Mouse (Mus musculus) adrenal gland, postnatal 25 days (tissue): ENCODE measurements around the gene Syn2. TPM values are rescaled to one million over a fixed set of nuclear protein-coding genes. Genes with fewer than 3 reads are reported as not detected.
"Not testable (repeated sequence)": the region's sequence is repeated elsewhere in the genome, so short reads cannot be mapped to it uniquely, and the experiment has no call there.

Experiments
- DNase-seq: peaks from one replicate; pipeline ENCODE4 v3.0.0; 2021; ENCODE audit warnings: mixed read lengths
- total RNA-seq: library from RNA; stranded (reverse); gene quantifications from 2 replicates; pipeline ENCODE4 v1.2.3, GENCODE M21; 2021

The Syn2 gene
- total RNA-seq, 1 experiment from 2014 or later: 18.9 TPM

DNA sequence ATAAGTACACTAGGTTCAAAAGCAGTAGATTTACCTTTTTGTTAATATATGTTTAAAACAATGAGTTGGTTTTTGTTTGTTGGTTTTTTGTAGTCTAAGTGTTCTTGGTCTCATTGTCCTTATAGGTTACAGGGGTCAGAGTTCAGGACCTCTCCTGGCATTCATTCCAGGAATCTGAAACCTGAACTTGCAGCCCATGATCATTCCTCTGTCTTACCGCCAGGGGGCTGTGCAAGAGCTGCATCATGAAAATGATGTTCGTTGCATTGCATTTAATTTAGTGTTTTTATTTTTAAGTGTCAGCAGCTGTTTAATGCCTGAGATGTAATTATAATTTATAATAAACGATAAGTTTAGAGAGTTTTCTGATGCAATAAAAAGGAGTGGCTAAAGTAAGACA is 40.1 kb downstream of the Syn2 start:
- peak; percentile 4 for DNase-seq

DNA sequence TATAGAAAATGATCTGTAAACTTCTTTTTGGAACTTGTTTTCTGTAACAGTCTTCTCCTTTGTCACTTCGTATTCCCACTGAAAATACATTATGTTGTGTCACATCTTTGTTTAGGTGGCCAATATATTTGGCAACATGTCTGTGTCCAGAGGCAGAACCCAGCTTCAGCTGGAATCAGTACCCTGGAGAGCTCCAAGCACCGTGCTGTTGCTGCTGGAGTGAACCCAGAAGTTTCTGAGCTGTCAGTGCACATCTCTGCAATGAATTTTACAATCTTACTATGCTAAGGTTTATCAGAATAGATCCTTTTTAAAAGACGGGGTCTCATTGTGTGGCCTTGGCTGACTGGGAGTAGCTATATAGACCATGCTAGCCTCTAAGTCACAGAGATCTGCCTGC is 44.1 kb downstream of the Syn2 start:
- DNase-seq: peak; percentile 63

GRCm38 (mm10) chr6:115181094-115181493 is 46.4 kb downstream of the Syn2 start:
- no peak for DNase-seq

DNA sequence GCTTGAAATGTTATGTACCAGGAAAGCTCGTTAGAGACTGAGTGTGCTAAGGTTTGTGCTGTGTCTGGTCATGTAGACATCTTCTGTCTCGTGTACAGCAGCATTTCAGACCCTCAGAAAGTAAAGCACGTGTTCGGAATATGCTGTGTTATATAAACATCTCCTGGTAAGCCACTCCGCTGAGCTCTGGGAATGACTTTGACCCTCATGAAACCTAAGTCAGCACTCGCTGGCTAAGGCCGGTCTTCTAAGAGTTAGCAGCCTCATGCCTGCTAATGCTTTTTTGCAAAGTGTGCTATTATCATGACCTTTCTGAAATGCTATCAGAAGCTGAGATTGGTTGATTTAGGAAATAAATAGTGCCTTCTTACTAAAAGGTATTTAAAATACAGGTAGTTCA is 56.4 kb downstream of the Syn2 start:
- DNase-seq: no peak

GRCm38 (mm10) chr6:115200753-115201152 is 66.1 kb downstream of the Syn2 start:
- no peak for DNase-seq

- DNase-seq: no peak
These were observed 68.3 kb downstream of the Syn2 start for GRCm38 (mm10) chr6:115203029-115203428.

DNA sequence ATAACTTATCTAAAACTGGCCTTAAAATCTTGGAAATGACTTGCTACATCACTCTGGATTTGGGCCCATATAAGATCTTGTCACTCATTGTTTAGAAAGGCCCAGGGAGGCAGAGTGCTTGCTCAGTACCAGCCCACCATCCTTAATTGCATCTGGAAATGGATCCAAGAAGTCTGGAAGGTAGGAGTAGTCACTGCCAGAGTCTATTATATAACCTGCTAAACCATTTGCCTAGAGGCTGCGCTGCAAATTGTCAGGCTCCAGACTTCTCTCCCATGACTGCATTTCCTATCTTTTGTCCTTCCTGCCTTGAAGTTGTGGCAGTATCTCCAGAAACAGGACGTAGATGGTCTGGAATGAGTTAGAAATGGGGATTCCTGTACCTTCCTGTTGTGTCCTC is 75.5 kb downstream of the Syn2 start:
- no peak for DNase-seq

DNA sequence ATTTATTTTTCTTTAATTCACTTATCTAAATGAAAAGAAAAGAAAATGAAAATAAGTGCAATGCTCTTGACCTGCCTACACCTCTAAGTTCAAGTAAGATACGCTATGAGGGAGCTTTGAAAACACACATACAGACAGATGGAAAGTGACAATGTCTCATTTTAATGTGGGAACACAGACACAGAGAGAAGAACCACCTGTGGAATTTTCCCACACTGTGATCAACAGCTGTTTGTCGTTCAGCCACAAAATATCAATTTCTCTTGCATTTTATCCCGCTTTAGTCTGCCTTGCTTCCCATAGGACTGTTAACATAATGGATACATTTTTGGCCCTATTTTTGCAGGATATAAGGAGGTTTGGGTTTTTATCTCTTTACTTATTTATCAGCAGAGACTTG is 76.1 kb downstream of the Syn2 start:
- no peak for DNase-seq

DNA sequence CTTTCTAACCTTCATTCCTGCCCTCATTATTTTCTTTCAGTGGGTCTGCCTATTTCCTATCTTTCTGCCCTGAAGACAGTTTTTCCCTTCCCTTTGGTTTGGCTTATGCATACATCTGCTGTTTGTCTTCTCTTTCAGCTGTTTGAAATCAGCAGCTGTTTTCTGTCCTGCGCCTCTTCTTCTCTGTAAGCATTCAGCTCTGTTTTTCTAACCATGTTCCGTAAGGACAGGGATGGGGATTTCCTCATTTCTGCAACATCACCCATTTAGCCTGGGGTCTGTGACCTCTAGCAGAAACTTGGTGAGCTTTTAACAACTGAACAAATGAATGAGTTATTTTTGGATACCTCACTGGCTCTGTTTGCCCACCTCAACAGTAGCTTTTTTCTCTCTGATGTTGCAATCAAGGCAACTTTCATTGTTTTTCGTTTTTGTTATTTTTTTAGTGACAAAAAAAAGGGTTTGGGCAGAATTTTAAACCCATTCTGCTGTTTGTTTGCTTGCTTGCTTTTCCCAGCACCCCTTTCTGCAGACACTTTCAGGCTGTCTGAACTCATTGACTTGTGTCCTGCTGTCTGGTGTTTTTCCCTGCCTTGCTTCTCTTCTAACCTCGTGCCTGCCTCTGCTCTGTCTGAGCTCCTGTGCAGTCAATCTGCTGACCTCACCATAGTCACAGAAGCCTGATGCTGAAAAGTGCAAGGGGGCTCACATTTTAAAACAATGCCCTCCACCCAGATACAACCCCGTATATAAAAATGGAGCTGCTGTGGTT is 77.6 kb downstream of the Syn2 start:
- no peak for DNase-seq

- DNase-seq: no peak
These were observed 78.4 kb downstream of the Syn2 start for GRCm38 (mm10) chr6:115213129-115213528.

DNA sequence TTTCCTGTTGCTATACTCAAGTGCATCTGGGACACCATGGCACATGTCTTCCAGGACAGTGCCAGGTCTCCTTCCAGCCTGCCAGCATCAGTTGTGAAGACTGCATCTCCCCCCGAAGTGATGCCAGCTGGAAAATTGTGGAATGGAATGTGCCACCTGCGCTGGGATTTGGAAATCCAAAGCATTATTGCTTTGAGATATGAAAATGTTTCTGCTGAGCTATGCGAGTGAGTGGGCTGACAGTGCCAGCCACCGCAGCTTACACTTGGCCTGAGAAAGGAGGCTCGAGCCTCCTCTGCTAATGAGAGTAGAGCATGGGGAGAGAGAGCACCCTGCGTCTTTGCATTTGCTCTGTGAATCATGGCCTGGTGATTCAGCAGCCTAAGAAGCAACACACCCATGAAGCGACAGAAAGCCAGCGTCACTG is 86.5 kb downstream of the Syn2 start:
- DNase-seq: no peak

DNA sequence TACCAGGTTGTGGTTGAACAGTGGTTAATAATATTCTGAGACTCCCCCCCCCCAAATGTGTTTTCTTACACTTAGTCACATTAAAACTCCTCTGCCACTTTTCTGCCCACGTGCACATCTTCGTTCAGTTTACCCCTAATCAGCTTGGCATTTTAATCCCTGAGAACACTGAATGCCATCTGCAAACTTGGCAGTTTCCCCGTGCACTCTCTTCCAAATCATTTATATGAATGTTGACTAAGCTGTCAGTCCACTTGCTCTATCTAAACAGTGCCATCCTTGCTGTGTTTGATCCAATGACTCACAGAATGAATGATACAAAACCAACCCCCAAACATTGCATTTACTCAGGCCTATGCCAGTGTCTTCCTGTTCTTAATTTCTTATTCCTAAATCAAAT is 90.8 kb downstream of the Syn2 start:
- DNase-seq: peak; percentile 34

DNA sequence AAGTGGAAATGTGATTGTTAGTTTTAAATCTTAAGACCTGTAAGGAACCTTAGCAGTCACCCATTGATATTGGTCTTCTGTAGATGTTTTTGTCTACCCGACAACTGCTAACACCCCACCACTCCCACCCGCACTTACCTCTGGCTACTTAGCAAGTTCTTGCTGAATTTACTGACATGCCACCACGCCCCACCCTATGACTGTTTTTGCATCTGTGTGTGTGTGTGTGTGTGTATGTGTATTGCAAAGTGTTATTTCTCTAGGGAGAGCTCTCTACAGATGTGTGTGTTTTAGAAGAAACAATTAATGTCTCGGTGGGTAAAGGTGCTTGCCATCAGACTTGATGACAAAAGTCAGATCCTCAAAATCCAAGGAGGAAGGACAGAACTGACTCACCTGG is 92.3 kb downstream of the Syn2 start, which contains the start of gene Gm17482:
Gm17482 (plus strand) TSS at position 301 of the 400 bp plus-strand sequence.
- DNase-seq: no peak

GRCm38 (mm10) chr6:115227529-115227928 is 92.8 kb downstream of the Syn2 start:
- peak; percentile 68 for DNase-seq

- DNase-seq: no peak
These were observed 95.9 kb downstream of the Syn2 start for GRCm38 (mm10) chr6:115230557-115230956.

- no peak for DNase-seq
These were observed 97.1 kb downstream of the Syn2 start for GRCm38 (mm10) chr6:115231836-115232235.

GRCm38 (mm10) chr6:115232562-115232961 is 97.9 kb downstream of the Syn2 start:
- no peak for DNase-seq

DNA sequence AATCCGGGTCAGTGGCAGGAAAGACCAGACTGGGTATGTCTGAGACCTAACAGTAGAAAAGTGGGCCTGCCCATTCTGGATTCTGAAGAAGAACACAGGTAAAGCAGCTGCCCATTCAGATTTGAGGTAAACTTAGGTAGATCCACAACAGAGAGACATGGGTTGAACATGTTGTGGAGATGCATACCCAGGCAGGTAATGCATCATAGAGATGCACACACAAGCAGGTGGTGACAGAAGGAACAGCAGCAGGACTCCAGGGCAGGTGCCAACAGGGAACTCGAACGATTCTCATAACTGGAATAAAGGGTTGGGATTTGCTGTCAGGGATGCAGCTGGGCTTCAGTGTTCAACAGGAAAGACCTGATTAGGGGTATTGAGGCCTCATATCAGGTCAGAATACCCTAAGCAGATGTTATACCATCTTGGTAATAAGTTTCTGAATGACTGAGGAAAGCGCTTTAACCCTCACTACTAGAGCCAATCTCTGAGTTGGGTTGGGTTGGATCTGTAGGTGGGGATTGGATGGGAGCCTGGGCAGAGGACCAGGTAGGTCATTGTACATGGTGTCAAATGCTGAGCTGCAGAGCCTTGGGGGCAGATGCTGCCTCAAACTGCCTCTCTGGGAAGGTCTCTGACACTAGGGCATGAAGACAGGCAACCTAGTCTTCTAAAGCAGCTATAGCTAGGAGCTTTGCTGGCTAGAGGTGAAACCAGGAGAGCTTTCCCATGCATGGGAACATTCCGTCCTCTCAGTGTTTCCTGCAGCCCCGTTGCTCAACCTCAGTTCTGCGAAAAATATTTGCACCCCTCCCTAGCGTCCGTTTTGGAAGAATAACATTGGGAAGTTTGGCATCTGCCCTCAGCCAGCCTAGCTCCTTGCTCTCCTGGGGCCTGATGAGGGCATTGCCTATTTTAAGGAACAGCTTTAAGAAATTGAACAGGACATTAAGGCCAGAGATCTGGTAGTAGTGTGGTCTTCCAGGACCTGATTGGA is 103.6 kb downstream of the Syn2 start:
- no peak for DNase-seq

GRCm38 (mm10) chr6:115239335-115239734 is 104.6 kb downstream of the Syn2 start:
- DNase-seq: no peak

DNA sequence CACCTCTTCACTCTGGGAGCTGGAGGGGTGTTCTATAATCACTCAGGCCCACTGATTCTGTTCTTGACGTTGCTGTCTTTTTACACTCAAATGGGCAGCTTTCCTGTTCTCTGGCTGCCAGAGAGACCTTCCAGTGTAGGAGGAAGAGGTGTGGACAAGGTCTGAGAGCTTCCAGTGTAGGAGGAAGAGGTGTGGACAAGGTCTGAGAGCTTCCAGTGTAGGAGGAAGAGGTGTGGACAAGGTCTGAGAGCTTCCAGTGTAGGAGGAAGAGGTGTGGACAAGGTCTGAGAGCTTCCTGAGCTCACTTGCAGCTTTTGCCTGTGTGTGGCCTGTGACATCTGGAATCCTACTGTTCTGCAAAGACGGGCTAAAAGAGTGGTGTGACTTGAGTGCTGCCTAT is 105.7 kb downstream of the Syn2 start:
- DNase-seq: not testable (repeated sequence)

DNA sequence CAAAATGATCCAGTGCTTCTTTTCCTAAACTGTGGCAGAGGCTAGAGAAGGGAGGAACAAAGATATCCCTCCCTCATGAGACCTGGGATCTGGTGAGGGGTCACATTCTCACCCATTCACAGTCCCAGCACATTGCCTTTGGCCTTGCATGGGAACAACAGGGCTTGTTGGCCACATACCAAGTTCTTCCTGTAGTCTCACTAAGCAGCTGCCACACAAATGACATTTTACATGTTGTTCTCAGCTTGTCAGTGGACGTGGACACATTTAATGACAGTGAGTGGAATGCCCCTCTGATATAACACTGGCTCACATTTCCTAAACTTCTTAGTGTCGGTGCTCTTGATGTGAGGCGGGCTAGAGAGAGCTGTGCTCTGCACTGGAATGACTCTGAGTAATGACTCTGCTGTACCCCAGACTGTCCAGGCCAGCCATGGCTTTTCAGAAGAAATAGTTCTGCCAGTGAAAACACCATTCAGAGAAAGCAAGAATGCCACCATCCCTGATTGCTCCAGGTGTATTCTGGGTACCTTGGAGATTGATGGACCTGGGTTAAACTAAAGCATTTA is 106.5 kb downstream of the Syn2 start:
- DNase-seq: no peak

GRCm38 (mm10) chr6:115241939-115242338 is 107.2 kb downstream of the Syn2 start:
- no peak for DNase-seq

DNA sequence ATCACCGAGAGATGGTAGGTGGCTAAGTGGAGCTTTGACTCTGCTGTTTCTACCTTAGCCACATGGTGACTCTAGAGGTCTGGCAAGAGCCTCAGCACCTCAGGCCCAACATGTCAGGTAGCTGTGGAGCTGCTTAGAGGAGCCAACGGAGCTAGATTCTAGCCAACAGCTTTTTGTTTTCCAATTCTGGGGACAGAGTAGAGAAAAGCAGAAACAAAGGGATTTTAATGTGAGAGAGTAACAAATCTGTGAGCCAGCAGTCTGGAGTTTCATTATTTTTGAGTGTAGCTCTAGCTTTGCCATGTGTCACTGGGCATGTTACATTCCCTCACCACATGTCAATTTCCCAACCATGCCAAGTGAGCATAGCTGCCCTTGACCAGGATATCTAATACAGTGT is 109.5 kb downstream of the Syn2 start:
- no peak for DNase-seq
